Mouse (Mus musculus) stomach, embryonic 14.5 days (tissue): ENCODE data around the gene Clec9a. TPM values are rescaled to one million over a fixed set of nuclear protein-coding genes. Genes with fewer than 3 reads are reported as not detected.

Experiments used
- ATAC-seq: fragments of 200-750 bp; cut with Nextera tagmentation; 2 replicates; pipeline ENCODE4 v1.8.0; 2017; ENCODE audit warnings: low read depth, moderate TSS enrichment; ENCODE audit not compliant: insufficient number of reproducible peaks, insufficient read depth, low FRiP score
- H3K27ac ChIP-seq: fragments of 300-500 bp; sonication (generic); 2 replicates; pipeline ENCODE4 v1.5.1; 2014; ENCODE audit warnings: mild to moderate bottlenecking, low read length, moderate library complexity, mixed read lengths
- H3K27me3 ChIP-seq: fragments of 300-500 bp; sonication (generic); 2 replicates; pipeline ENCODE4 v1.6.1; 2014; ENCODE audit warnings: low read length, control low read depth, mixed read lengths; ENCODE audit not compliant: control insufficient read depth, insufficient read depth
- H3K36me3 ChIP-seq: fragments of 300-500 bp; sonication (generic); 2 replicates; pipeline ENCODE4 v1.6.1; 2014; ENCODE audit warnings: mild to moderate bottlenecking, control low read depth, low read length, moderate library complexity, mixed read lengths; ENCODE audit not compliant: control insufficient read depth, insufficient read depth
- H3K4me1 ChIP-seq: fragments of 300-500 bp; sonication (generic); 2 replicates; pipeline ENCODE4 v1.6.1; 2014; ENCODE audit warnings: low read length, control low read depth, mixed read lengths; ENCODE audit not compliant: control insufficient read depth, insufficient read depth
- H3K4me2 ChIP-seq: fragments of 300-500 bp; sonication (generic); replicated peaks from 2 replicates; pipeline ENCODE4 v1.6.1; 2014; ENCODE audit warnings: low read depth, low read length, control low read depth
- H3K4me3 ChIP-seq: fragments of 300-500 bp; sonication (generic); 2 replicates; pipeline ENCODE4 v1.5.1; 2014; ENCODE audit warnings: low read depth, low read length, control low read depth
- H3K9ac ChIP-seq: fragments of 300-500 bp; sonication (generic); replicated peaks from 2 replicates; pipeline ENCODE4 v1.6.1; 2014; ENCODE audit warnings: low read depth, mild to moderate bottlenecking, control low read depth, low read length, moderate library complexity, mixed read lengths
- H3K9me3 ChIP-seq: fragments of 300-500 bp; sonication (generic); 2 replicates; pipeline ENCODE4 v1.6.1; 2016; ENCODE audit warnings: low read depth, low read length, control low read depth; ENCODE audit not compliant: control insufficient read depth
- WGBS: fragments of 180-500 bp; shearing (Covaris S2); extraction: QIAGEN DNeasy Blood & Tissue Kit; methylation state at CpG from one replicate; pipeline ENCODE4 v1.1.7; 2014; 5-methylcytosine and 5-hydroxymethylcytosine counted together
- polyA plus RNA-seq: library from polyadenylated mRNA; unstranded; fragments of >200 nt; fragmentation: Nextera tagmentation; extraction: Ambion mirVana; gene quantifications from 2 replicates; pipeline ENCODE4 v1.2.1, GENCODE M21; 2014

The Clec9a gene
- polyA plus RNA-seq, 1 experiment from 2014 or later: 0.19 TPM

DNA sequence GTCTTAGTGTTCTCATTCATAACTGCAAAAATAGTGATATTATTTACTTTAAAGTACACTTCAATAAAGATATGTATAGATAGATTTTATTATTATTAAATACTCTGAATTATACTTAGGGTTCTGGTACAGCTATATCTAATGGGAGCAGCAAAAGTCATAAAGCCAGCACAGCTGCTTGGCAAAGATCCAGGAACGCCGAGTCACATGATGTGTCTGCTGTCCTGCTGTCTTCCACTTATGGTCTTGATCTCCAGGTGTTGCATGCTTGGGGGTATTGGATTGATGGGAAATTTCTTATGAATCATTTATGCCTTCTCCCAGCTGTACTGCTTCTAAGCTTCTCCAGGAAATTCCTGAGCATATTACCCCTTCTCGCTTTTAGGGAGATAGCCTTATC is 25.2 kb upstream of the Clec9a start:
- H3K4me3 ChIP-seq: no peak overlapping the region
- no peak overlapping the region for H3K9ac ChIP-seq
- no peak for ATAC-seq
- no peaks in the 10 kb centered on the region for H3K36me3 ChIP-seq
- H3K4me1 ChIP-seq: 0 out of 2 replicates have a peak, but pooled peaks cover 3% of the 10 kb centered on the region
- no peaks in the 10 kb centered on the region for H3K27me3 ChIP-seq
- H3K27ac ChIP-seq: no peak overlapping the region
- H3K9me3 ChIP-seq: no peaks in the 10 kb centered on the region
- WGBS: 61% methylated on average over 3 of the region's 3 CpGs
- no peak overlapping the region for H3K4me2 ChIP-seq

DNA sequence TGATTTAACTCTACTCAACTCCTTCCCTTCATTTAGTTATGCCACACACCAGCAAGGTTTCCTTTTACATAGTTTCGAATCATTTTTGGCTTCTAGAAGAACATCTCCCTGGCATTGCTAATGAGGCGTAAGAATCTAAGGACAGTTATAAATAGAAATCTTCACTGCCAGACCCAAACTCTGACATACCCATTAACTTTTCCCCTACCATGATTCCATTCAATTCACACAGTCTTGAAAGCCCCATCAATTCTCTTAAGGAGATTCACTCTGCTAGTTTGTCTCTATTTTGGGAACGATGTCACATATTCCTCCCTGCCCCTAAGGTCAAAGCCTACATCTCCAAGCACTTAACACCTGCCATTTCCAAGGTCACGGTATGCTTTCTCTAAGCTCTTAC is 23.7 kb upstream of the Clec9a start:
- Histone ChIP-seq H3K9me3 (no peaks in the 10 kb centered on the region), H3K27ac (no peak overlapping the region), H3K4me3 (no peak overlapping the region), H3K4me1 (0 out of 2 replicates have a peak, but pooled peaks cover 3% of the 10 kb centered on the region), H3K36me3 (no peaks in the 10 kb centered on the region), H3K4me2 (no peak overlapping the region), H3K9ac (no peak overlapping the region), H3K27me3 (no peaks in the 10 kb centered on the region)
- ATAC-seq: no peak
- 76% methylated on average over 4 of the region's 4 CpGs for WGBS

DNA sequence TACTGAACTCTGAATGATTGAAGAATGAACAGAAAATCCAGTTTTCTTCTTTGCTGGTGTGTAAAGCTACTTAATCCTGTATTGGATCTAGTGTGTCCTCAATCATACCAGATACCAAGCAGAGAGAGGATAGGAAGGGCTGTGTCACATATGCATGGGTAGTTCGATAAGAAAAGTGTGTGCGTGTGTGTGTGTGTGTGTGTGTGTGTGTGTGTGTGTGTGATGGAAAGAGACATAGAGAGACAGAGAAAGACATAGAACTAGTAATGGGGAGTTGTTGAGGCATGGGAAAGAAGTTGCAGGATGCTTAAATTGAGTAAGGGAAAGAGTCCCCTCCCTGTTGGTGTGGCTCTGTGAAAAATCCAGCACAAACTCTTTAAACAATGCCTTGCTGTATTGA is 22.9 kb upstream of the Clec9a start, which contains the start of gene Clec12b:
Gene Clec12b (minus strand): TSS at position 101 of the 400 bp plus-strand sequence.
- Histone ChIP-seq H3K9me3 (no peaks in the 10 kb centered on the region), H3K27ac (no peak within 1 kb of the TSS), H3K4me2 (no peak within 1 kb of the TSS), H3K27me3 (no peaks in the 10 kb centered on the region), H3K4me1 (0 out of 2 replicates have a peak, but pooled peaks cover 3% of the 10 kb centered on the region), H3K9ac (no peak within 1 kb of the TSS), H3K36me3 (no peaks in the 10 kb centered on the region), H3K4me3 (no peak within 1 kb of the TSS)
- ATAC-seq: no peak
- 73% methylated on average over 2 of the region's 2 CpGs for WGBS

DNA sequence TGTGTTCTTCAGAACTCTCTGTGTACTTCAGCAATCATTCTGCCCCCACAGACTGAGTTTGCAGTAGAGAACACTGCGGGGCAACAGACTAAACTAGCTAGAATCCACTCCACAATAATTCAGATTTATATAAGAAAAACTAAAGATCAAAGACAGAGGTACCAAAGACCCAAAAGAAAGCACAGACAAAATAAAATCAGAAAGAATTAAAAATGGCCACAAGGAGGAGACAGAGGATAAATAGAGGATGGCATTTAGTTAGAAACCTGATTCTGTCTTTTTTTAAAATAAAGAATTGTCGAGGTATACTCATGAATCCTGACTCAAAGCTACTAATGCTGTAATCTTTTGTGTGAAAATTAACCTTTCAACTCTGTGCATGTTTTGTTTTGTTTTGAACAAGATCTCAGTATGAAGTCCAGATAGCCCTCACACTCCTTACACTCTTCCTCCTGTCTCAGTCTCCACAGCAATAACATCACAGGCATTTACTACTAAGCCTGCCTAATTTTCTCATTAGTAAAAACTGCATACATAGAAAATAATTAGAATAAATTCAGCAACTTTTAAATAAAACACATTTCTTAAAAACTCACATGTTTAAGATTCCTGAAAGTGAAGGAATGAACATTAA is 15.5 kb upstream of the Clec9a start:
- Histone ChIP-seq H3K27me3 (no peaks in the 10 kb centered on the region), H3K27ac (no peak overlapping the region), H3K36me3 (no peaks in the 10 kb centered on the region), H3K4me1 (no peaks in the 10 kb centered on the region), H3K9me3 (no peaks in the 10 kb centered on the region), H3K9ac (no peak overlapping the region), H3K4me2 (no peak overlapping the region), H3K4me3 (no peak overlapping the region)
- no peak for ATAC-seq
- WGBS: 29% methylated on average over 2 of the region's 2 CpGs

DNA sequence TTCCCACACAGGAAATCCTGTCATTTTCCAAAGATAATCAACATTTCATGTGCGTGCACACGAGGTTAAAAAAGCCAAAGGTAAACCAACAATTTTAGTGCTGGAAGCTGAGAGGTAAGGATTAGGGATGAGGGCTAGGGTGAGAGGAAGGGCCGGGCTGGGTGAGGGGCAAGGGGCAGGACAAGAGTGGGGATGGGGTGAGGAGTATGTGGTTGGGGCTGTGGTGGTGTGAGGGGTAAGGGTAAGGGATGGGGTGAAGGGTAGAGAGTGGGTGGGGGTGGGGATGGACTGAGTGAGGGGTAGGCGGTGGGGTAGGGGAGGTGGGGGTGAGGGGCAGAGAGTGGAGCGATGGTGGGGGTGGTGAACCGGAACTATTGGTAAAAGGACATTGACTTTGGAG is 14.9 kb upstream of the Clec9a start:
- H3K36me3 ChIP-seq: no peaks in the 10 kb centered on the region
- 66% methylated on average over 6 of the region's 6 CpGs for WGBS
- no peak overlapping the region for H3K4me3 ChIP-seq
- no peak overlapping the region for H3K4me2 ChIP-seq
- H3K9me3 ChIP-seq: no peaks in the 10 kb centered on the region
- H3K27ac ChIP-seq: no peak overlapping the region
- H3K27me3 ChIP-seq: no peaks in the 10 kb centered on the region
- no peaks in the 10 kb centered on the region for H3K4me1 ChIP-seq
- no peak overlapping the region for H3K9ac ChIP-seq
- ATAC-seq: no peak

DNA sequence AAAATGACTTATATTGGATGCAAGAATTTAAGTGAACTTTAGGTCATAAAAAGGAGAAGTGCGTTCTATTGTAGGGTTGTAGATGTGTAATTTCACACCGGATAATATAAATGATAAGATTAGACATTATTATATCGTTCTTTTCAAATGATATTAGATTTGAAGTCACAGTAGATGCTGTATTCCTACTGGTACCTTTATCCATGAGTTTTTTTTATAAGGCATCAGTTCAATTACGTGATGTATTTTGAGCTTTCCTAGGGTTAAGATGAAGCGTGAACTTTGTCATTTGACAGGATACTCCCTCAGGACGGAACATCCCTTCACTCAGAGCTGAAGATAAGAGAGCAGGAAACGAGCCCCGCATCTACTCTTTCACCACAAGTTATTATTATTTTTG is 11.7 kb upstream of the Clec9a start, which contains the start of gene Clec1b:
Gene Clec1b (plus strand): TSS at position 301 of the 400 bp plus-strand sequence.
- H3K9ac ChIP-seq: no peak within 1 kb of the TSS
- no peak within 1 kb of the TSS for H3K27ac ChIP-seq
- 82% methylated on average over 8 of the region's 8 CpGs for WGBS
- ATAC-seq: no peak
- no peak within 1 kb of the TSS for H3K4me2 ChIP-seq
- H3K27me3 ChIP-seq: no peaks in the 10 kb centered on the region
- no peaks in the 10 kb centered on the region for H3K4me1 ChIP-seq
- no peaks in the 10 kb centered on the region for H3K36me3 ChIP-seq
- no peak within 1 kb of the TSS for H3K4me3 ChIP-seq
- H3K9me3 ChIP-seq: no peaks in the 10 kb centered on the region

DNA sequence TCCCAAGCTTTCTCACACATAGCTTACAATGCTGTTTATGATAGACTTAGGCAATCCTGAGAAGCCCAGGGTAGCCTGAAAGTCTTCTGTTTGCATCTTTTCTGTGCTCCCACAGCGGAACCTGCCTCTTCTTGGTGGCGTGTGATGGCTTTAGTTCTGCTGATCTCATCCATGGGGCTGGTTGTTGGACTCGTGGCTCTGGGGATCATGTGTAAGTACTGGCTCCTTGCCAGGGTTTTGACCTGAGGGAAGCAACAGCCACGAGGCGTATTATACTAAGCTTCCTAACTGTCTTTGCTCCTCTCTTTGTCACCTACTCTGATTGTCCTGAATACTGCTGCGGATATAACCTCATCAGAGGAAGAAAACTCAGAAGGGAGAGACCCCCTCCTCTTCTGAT is 8.7 kb upstream of the Clec9a start:
- H3K9ac ChIP-seq: no peak overlapping the region
- no peak overlapping the region for H3K27ac ChIP-seq
- H3K4me3 ChIP-seq: no peak overlapping the region
- H3K36me3 ChIP-seq: no peaks in the 10 kb centered on the region
- H3K4me2 ChIP-seq: no peak overlapping the region
- no peaks in the 10 kb centered on the region for H3K4me1 ChIP-seq
- ATAC-seq: no peak
- no peaks in the 10 kb centered on the region for H3K27me3 ChIP-seq
- no peaks in the 10 kb centered on the region for H3K9me3 ChIP-seq
- WGBS: 49% methylated on average over 6 of the region's 6 CpGs

DNA sequence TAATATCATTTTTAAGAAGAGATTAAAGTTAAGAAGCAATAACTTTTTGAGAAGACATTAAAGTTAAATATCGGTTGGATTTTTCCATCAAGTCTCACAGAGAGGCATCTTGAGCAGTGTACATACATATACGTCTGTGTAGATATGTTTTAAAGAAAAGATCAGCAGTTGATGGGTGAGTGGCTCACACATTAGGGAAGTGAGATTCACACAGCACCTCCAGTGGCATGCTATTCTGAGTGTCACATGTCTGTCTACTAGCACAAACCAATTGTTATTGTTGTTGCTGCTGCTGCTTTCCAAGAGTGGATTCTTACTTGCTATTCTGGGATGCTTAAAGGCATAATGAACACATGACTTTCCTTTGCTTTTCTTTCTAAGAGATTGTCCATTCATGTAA is 6.3 kb upstream of the Clec9a start:
- 92% methylated on average over 2 of the region's 2 CpGs for WGBS
- no peaks in the 10 kb centered on the region for H3K27me3 ChIP-seq
- H3K4me1 ChIP-seq: no peaks in the 10 kb centered on the region
- H3K9ac ChIP-seq: no peak overlapping the region
- H3K9me3 ChIP-seq: no peaks in the 10 kb centered on the region
- no peaks in the 10 kb centered on the region for H3K36me3 ChIP-seq
- no peak for ATAC-seq
- no peak overlapping the region for H3K27ac ChIP-seq
- H3K4me2 ChIP-seq: no peak overlapping the region
- no peak overlapping the region for H3K4me3 ChIP-seq

DNA sequence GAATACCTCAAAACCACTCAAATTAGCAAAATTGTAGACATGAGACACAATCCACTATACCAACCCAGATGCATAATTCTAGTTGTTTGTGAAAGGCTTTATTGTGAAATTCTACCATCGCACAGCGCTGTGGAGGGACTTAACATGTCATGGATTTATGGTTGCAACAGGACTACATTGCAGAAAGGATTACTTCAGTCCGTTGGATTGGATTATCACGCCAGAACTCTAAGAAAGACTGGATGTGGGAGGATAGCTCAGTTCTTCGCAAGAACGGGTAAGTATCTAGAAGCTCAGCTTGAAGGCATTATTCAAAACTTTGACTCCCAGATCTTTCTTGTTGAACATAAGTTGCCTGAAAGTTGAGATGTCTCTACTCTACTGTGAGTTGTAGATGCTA is 5.3 kb upstream of the Clec9a start:
- no peak for ATAC-seq
- Histone ChIP-seq H3K4me2 (no peak overlapping the region), H3K4me3 (no peak overlapping the region), H3K9ac (no peak overlapping the region), H3K36me3 (no peaks in the 10 kb centered on the region), H3K9me3 (no peaks in the 10 kb centered on the region), H3K27ac (no peak overlapping the region), H3K4me1 (no peaks in the 10 kb centered on the region), H3K27me3 (no peaks in the 10 kb centered on the region)
- WGBS: 73% methylated on average over 6 of the region's 6 CpGs
